Mouse (Mus musculus) kidney, postnatal 0 days (tissue): Measurements from ENCODE around the gene Jmjd4. TPM values are rescaled to one million over a fixed set of nuclear protein-coding genes. Genes with fewer than 3 reads are reported as not detected.

Experiments used
- ATAC-seq: fragments of 200-750 bp; cut with Nextera tagmentation; replicated peaks from 2 replicates; pipeline ENCODE4 v1.8.0; 2017; ENCODE audit warnings: low read depth, moderate number of reproducible peaks, moderate TSS enrichment, moderate library complexity; ENCODE audit not compliant: low FRiP score
- DNase-seq: peaks from one replicate; pipeline ENCODE4 v3.0.0-alpha.2; 2016; ENCODE audit warnings: low spot score
- H3K27ac ChIP-seq: fragments of 300-500 bp; sonication (generic); 2 replicates; pipeline ENCODE4 v1.5.1; 2014; ENCODE audit warnings: mild to moderate bottlenecking
- H3K27me3 ChIP-seq: fragments of 300-500 bp; sonication (generic); 2 replicates; pipeline ENCODE4 v1.6.1; 2014; ENCODE audit warnings: low read length, mixed read lengths; ENCODE audit not compliant: insufficient read depth
- H3K36me3 ChIP-seq: fragments of 300-500 bp; sonication (generic); 2 replicates; pipeline ENCODE4 v1.6.1; 2014; ENCODE audit warnings: low read length, mixed read lengths; ENCODE audit not compliant: insufficient read depth
- H3K4me1 ChIP-seq: fragments of 300-500 bp; sonication (generic); replicated peaks from 2 replicates; pipeline ENCODE4 v1.6.1; 2014; ENCODE audit warnings: antibody characterized with exemption, low read length, mixed read lengths; ENCODE audit not compliant: insufficient read depth
- H3K4me2 ChIP-seq: fragments of 300-500 bp; sonication (generic); 2 replicates; pipeline ENCODE4 v1.6.1; 2014; ENCODE audit warnings: mild to moderate bottlenecking, low read length, moderate library complexity, mixed read lengths
- H3K4me3 ChIP-seq: fragments of 300-500 bp; sonication (generic); replicated peaks from 2 replicates; pipeline ENCODE4 v1.5.1; 2014; ENCODE audit warnings: low read depth, low read length
- H3K9ac ChIP-seq: fragments of 300-500 bp; sonication (generic); 2 replicates; pipeline ENCODE4 v1.6.1; 2014; ENCODE audit warnings: low read depth, low read length
- H3K9me3 ChIP-seq: fragments of 300-500 bp; sonication (generic); replicated peaks from 2 replicates; pipeline ENCODE4 v1.6.1; 2016; ENCODE audit warnings: low read length, inconsistent platforms, mixed read lengths
- CTCF ChIP-seq: IDR thresholded peaks from 2 replicates; pipeline ENCODE4 v1.5.1; 2016; ENCODE audit warnings: antibody characterized with exemption, low read depth, mild to moderate bottlenecking, moderate library complexity
- WGBS: fragments of 180-500 bp; shearing (Covaris S2); extraction: QIAGEN DNeasy Blood & Tissue Kit; methylation state at CpG from one replicate; pipeline ENCODE4 v1.1.7; 2014; 5-methylcytosine and 5-hydroxymethylcytosine counted together
- polyA plus RNA-seq: library from polyadenylated mRNA; unstranded; fragments of >200 nt; fragmentation: Nextera tagmentation; extraction: Ambion mirVana; gene quantifications from 2 replicates; pipeline ENCODE4 v1.2.1, GENCODE M21; 2015

Jmjd4 gene
- polyA plus RNA-seq, 1 experiment from 2014 or later, result 9.2 TPM

DNA sequence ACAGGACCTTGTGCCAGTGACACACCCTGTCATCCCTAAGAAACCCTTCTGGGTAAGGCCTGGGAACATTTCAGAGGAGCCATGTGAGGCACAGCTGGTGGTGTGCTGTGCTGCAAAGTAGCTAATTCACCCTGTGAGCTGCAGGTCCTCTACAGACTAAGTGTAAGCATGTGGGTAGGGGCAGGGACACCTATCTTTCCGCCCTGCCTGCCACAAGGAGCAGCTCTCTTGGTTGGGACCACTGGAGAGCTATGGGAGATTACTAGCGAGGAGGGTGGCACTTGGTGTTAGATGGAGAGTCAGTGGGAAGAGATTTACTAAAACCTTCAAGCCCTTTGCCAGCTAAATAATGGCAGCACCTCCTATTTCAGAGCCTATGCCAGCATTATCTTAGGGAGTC, 7.0 kb downstream of the Jmjd4 start:
- no peak for DNase-seq
- no peaks in the 10 kb centered on the region for H3K27me3 ChIP-seq
- H3K9ac ChIP-seq, result no peak overlapping the region
- no peak overlapping the region for H3K4me3 ChIP-seq
- H3K4me2 ChIP-seq, result no peak overlapping the region
- ATAC-seq, result no peak
- H3K9me3 ChIP-seq, result no peaks in the 10 kb centered on the region
- H3K36me3 ChIP-seq, result peaks cover 36% of the 10 kb centered on the region
- TF ChIP-seq CTCF, result no peak
- 94% methylated on average over 2 of the region's 2 CpGs for WGBS
- no peaks in the 10 kb centered on the region for H3K4me1 ChIP-seq
- H3K27ac ChIP-seq, result no peak overlapping the region

DNA sequence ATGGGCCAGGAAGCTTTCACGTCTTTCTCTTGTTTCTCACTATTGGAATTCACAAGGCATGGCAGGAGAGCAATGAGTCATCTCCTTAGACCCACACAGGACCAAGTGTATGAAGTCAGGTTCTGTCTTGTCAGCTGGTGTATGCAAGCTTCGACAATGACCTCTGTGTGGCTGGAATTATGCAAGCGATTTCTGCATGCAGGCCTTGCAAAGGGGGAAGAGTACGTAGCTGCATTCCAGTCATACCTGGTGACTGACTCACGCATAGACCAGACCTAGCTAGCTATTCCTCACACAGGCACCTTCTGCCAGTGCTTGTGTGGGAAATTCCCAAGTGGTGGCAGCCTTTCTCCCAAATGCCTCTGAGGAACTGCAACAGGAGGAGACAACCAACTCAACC, 9.1 kb downstream of the Jmjd4 start:
- 42% methylated on average over 5 of the region's 5 CpGs for WGBS
- no peak for TF ChIP-seq CTCF
- peak overlapping the region; percentile 77 for H3K27ac ChIP-seq
- peak; percentile 65 for DNase-seq
- no peak overlapping the region for H3K4me2 ChIP-seq
- no peaks in the 10 kb centered on the region for H3K27me3 ChIP-seq
- peaks cover 50% of the 10 kb centered on the region for H3K36me3 ChIP-seq
- peaks cover 14% of the 10 kb centered on the region for H3K9me3 ChIP-seq
- H3K4me1 ChIP-seq, result no peaks in the 10 kb centered on the region
- no peak overlapping the region for H3K4me3 ChIP-seq
- no peak overlapping the region for H3K9ac ChIP-seq
- ATAC-seq, result peak; percentile 96

DNA sequence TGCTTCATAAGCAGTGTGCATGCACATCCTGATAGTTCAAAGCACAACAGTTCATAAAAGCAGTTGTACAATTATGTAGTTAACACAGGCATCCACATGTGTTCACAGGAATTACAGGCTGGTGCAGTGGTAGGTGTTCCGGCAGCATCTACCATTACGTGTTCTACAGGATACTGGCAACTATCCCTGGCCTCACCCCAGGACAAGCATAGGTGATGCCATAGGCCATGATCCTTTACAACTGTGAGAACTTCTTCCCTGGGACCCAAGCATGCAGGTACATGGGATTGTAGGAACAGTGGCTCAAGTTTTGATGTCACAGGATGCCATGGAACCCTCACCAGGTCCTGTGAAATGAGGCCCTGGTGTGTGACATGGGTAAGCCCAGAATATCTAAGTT, 10.6 kb downstream of the Jmjd4 start:
- H3K4me2 ChIP-seq, result no peak overlapping the region
- no peak for ATAC-seq
- H3K27me3 ChIP-seq, result no peaks in the 10 kb centered on the region
- H3K4me1 ChIP-seq, result no peaks in the 10 kb centered on the region
- H3K9me3 ChIP-seq, result peaks cover 15% of the 10 kb centered on the region
- H3K27ac ChIP-seq, result no peak overlapping the region
- no peak for DNase-seq
- no peak overlapping the region for H3K9ac ChIP-seq
- TF ChIP-seq CTCF, result no peak
- 91% methylated on average over 2 of the region's 2 CpGs for WGBS
- no peak overlapping the region for H3K4me3 ChIP-seq
- H3K36me3 ChIP-seq, result peaks cover 39% of the 10 kb centered on the region

DNA sequence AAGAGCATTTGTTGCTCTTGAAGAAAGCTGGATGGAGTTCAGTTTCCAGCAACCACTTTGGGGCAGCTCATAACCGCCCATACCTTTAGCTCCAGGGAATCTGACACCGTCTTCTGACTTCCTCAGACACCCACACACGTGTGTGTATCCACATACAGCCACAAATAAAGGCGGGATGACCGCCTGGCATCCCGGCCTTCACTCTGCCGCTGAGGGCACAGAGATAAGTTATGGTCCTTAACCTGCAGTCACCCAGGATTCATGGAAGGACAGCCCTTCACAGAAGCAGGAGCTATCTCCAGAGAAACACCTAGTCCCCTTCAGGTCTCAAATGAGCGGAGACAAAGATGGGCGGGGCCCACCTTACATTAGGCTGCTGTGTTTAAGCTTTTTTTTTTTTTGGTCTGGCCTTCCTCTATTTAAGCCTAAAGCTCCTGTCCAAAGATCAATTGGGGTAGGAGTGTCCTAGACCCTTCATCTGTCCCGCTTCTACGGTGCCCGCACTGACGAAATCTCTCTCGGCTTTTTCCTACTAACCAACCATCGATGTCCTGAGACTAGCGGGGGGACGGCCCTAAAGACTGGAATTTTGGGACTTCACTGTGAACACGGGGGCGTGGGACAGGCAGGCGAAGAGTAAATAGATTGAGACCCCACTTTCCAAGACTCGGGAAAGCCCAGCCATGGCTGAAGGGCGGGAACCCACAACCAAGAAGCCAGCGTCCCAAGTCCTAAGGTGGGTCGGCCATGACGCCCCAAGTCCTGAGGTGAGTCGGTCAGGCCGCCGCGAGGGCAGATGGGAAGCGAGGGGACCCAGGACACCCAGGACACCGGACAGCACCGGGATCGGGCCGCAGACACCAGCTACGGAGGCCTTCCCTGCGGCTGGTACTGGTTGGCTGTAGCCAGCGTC, 21.8 kb downstream of the Jmjd4 start:
- Histone ChIP-seq H3K4me2 (peak overlapping the region; percentile 92), H3K27me3 (no peaks in the 10 kb centered on the region), H3K9me3 (no peaks in the 10 kb centered on the region), H3K27ac (peak overlapping the region; percentile 84), H3K36me3 (no peaks in the 10 kb centered on the region), H3K4me1 (no peaks in the 10 kb centered on the region; the same call in 1 of the 2 replicates), H3K9ac (peak overlapping the region; percentile 91), H3K4me3 (peak overlapping the region; percentile 74)
- DNase-seq, result peak; percentile 11
- peak; percentile 72 for ATAC-seq
- TF ChIP-seq CTCF, result no peak
- 2% methylated on average over 37 of the region's 37 CpGs for WGBS

DNA sequence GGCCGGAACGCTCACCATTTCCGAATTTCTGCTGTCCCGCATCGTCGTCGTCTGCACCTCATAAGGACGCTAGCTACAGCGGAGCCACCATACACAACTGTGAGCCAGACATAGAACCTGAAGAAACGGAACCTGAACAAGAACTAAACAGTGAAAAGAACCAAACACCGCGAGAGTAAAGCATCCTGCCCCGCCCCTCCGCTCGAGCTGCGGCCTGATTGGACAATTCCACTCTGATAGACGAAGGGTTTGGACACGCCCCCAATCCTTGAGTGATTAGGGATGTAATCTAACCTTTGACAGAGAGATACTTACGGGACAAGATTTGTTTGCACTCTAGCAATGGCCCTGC, 22.5 kb downstream of the Jmjd4 start, which contains the start of gene Zfp867:
Gene Zfp867 (minus strand): TSS at position 149 of the 352 bp plus-strand sequence.
- H3K9ac ChIP-seq, result peak within 1 kb of the TSS; percentile 91
- no peak for TF ChIP-seq CTCF
- H3K4me2 ChIP-seq, result peak within 1 kb of the TSS; percentile 92
- no peaks in the 10 kb centered on the region for H3K9me3 ChIP-seq
- peak; percentile 88 for ATAC-seq
- peak; percentile 95 for DNase-seq
- H3K27me3 ChIP-seq, result no peaks in the 10 kb centered on the region
- H3K4me3 ChIP-seq, result peak within 1 kb of the TSS; percentile 74
- H3K4me1 ChIP-seq, result no peaks in the 10 kb centered on the region; the same call in 1 of the 2 replicates
- WGBS, result under 1% methylated on average over 19 of the region's 19 CpGs
- peak within 1 kb of the TSS; percentile 84 for H3K27ac ChIP-seq
- no peaks in the 10 kb centered on the region for H3K36me3 ChIP-seq

DNA sequence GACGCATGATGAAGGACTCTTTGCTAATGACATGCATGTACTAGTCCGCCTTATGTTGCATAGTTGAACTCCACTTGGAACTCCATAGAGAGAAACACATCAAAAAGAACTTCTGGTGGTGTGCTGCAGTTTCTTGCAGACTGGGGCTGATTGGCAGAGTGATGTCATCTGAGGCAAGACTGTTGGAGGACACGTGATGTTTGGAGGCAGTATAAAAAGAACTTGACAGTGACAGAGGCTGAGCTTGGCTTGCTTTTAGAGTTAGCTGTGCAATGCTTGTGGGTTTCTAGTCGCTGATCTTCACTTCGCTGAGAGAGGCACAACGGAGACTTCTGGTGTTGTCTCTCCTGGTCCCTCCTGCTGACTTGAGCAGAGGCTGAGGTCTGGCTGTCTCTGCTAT, 27.4 kb downstream of the Jmjd4 start:
- no peak for ATAC-seq
- no peak overlapping the region for H3K4me2 ChIP-seq
- whole genome bisulfite sequencing, result 70% methylated on average over 6 of the region's 6 CpGs

More for the DNA sequence above, 27.4 kb downstream of the Jmjd4 start:
- no peak for TF ChIP-seq CTCF
- Histone ChIP-seq H3K4me1 (no peaks in the 10 kb centered on the region), H3K9ac (no peak overlapping the region), H3K4me3 (no peak overlapping the region), H3K36me3 (no peaks in the 10 kb centered on the region), H3K9me3 (no peaks in the 10 kb centered on the region), H3K27me3 (no peaks in the 10 kb centered on the region), H3K27ac (no peak overlapping the region)
- DNase-seq, result no peak
